Mouse (Mus musculus): Measurements from ENCODE around the gene Tnfrsf1a.
A peak's percentile ranks its signal among the peaks of the same experiment; 100 is the strongest.

Gene Tnfrsf1a

DNA sequence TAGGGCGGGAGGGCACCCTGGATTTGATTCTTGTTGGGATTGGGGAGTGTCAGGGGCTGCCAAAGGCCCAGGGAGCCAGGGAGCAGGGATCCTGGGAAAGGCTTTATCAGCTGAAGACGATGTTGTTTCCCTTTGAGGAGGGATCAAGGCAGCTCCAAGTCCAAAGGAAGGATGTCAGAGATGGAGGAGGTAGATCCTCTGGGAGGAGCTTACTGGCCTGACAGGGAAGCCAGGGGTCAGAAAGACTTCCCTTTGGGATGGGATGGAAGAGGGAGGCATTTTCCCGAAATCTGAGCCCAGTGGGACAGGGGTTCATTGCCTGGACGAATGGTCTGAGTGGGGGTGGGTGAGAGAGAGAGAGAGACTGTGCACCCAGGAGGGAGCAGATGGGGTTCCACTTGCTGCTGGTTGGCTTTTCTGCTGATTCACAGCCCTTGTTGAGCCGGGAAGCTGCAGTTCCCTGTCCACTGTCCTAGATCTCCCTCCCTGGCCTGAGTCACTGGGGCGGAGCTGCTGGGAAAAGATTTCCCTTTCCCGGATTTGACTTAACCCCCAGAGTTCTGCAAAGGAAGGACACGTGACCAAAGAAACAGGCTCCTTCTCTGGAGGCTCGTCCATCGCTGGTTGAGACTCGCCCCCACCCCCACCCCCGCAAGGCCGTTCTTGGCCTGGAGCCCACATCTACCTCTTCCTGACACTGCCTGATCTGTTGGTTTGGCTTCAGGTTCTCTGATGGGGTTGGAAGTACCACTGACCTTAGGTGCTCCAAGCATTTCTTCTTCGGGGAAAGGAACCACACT is 5.4 kb downstream of the Tnfrsf1a start:
- no peak for DNase-seq (ENCODE audit: low read depth, low spot score)

- DNase-seq (ENCODE audit: low read depth, low spot score): no peak
Observed at GRCm38 (mm10) chr6:125355197-125355741, 6.1 kb downstream of the Tnfrsf1a start.

- DNase-seq (ENCODE audit: low read depth, low spot score): no peak
Observed at GRCm38 (mm10) chr6:125356264-125356663, 7.1 kb downstream of the Tnfrsf1a start.

DNA sequence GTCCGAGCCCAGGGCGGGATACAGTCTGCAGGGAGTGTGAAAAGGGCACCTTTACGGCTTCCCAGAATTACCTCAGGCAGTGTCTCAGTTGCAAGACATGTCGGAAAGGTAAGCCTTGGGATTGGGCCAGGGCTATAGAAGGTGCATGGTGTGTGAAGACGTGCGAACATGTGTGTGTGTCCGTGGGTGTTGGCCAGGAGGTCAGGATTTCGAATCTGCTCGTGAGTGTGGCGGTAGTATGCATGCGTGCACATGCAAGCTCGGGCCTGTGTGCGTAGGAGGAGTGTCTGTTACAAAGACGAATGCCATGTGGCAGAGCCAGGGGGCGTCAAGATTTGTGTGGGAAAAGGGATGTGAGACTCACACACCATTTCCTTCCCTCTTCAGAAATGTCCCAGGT is 8.2 kb downstream of the Tnfrsf1a start:
- no peak for DNase-seq (ENCODE audit: low read depth, low spot score)

- DNase-seq (ENCODE audit: low read depth, low spot score): no peak
Observed at GRCm38 (mm10) chr6:125359999-125360398, 10.8 kb downstream of the Tnfrsf1a start.

DNA sequence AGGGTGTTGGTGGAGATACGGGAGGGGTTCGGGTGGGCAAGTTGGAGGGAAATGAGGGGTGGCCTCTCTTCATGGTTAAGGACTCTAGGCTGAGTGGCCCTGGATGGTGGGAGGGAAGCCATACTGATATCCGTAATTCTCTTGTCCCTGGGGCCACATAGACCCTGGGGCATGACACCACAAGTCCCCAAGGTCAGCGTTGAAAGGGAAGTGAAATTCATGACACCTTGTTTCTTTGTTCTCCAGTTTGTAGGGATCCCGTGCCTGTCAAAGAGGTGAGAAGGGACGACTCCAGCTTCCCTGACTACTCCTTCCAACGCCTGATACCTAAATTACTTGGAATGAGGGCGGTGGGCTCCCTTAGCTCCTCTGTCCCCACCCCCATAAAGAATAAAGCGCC is 11.7 kb downstream of the Tnfrsf1a start:
- DNase-seq (ENCODE audit: low read depth, low spot score): peak; percentile 51

- DNase-seq (ENCODE audit: low read depth, low spot score): peak; percentile 22
Observed at GRCm38 (mm10) chr6:125361467-125362291, 12.5 kb downstream of the Tnfrsf1a start.

DNA sequence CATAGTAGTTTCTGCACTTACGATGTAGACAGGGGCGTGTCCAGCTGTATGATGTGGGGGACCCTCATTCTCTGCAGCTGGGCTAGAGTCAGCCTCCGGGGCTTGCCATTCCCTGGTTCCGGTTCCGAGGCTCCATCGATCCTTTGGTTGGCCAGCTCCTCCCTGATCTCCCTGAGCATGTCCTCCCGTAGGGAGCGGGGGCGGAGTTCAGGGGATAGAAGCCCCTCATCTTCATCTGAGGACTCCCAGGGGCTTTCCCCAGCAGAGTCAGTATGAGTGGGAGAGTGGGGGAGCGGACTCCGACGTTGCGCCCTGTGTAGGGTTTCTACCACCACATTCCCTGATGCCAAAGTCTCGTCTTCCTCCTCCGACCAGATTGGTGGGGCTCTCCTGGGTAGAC is 13.9 kb downstream of the Tnfrsf1a start:
- DNase-seq (ENCODE audit: low read depth, low spot score): no peak

GRCm38 (mm10) chr6:125363451-125364242 is 14.5 kb downstream of the Tnfrsf1a start:
- no peak for DNase-seq (ENCODE audit: low read depth, low spot score)

GRCm38 (mm10) chr6:125364448-125364847 is 15.3 kb downstream of the Tnfrsf1a start:
- DNase-seq (ENCODE audit: low read depth, low spot score): no peak

GRCm38 (mm10) chr6:125365522-125365921 is 16.4 kb downstream of the Tnfrsf1a start:
- no peak for DNase-seq (ENCODE audit: low read depth, low spot score)

GRCm38 (mm10) chr6:125366133-125366532 is 17.0 kb downstream of the Tnfrsf1a start:
- peak; percentile 41 for DNase-seq (ENCODE audit: low read depth, low spot score)

- DNase-seq (ENCODE audit: low read depth, low spot score): peak; percentile 59
Observed at GRCm38 (mm10) chr6:125367758-125368371, 18.7 kb downstream of the Tnfrsf1a start.

- no peak for DNase-seq (ENCODE audit: low read depth, low spot score)
Observed at GRCm38 (mm10) chr6:125377042-125377441, 27.9 kb downstream of the Tnfrsf1a start.

GRCm38 (mm10) chr6:125377582-125378451 is 28.7 kb downstream of the Tnfrsf1a start:
- DNase-seq (ENCODE audit: low read depth, low spot score): no peak

DNA sequence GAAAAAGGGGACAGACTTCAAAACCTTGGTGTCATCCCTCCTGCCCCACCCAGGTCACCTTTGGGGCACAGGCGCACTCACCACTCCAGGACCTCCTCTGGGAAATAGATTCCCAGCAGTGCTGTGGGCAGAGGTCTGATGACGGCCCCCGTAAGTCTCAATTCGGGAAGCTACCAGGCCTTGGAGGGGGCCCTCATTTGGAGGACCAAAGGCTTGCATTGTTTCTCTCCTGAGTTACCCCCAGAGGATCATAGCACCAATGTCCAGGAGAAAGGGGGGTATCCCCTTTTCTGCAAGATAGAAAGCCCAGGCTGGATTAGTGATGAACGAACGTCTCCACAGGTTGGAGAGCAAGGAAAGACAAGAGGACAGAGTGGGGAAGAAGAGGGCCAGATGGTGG is 29.5 kb downstream of the Tnfrsf1a start:
- DNase-seq (ENCODE audit: low read depth, low spot score): no peak

DNA sequence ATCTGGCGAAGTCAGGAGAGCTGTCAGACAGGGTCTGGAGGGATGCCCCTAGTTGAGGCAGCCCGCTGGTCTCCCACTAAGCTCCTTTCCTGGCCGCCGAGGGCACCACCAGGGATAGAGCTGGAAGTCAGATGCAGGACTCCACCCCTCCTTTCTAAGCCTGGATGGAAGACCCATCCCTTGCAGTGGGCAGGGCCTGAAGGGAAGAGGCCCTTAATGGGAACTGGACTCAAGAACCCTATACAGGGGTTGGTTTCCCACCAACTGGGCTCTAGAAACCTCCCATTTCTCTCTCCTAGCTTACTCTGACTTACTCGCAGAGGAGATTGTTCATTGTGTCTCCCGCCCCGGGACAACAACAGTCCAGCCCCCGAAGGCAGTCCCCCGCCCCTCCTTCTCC is 30.6 kb downstream of the Tnfrsf1a start:
- no peak for DNase-seq (ENCODE audit: low read depth, low spot score)

- no peak for DNase-seq (ENCODE audit: low read depth, low spot score)
Observed at GRCm38 (mm10) chr6:125380372-125381360, 31.5 kb downstream of the Tnfrsf1a start, which contains the start of gene Plekhg6. TSS of gene Plekhg6 (minus strand) at chr6:125380793.

DNA sequence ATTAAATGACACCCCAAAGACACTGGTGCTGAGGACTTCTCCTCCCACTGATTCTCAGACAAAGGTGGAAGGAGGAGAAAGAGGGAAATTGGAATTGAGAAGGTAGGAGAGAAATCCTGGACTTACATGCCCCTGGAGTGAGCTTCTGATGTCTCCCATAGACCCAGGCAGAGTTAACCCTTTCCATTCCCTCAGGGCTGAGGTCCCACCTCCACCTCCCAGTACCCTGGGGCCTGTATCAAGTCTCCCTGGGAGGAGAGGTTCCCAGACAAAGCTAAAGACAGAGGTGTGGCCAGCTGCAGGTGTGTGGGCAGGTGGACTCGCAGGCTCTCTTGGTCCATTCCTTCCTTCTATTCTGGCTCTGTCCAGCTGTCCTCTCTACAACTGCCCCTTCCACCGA is 32.9 kb downstream of the Tnfrsf1a start:
- DNase-seq (ENCODE audit: low read depth, low spot score): no peak
